Mouse (Mus musculus): Measurements from ENCODE around the gene Slfn3. TPM values are rescaled to one million over a fixed set of nuclear protein-coding genes. Genes with fewer than 3 reads are reported as not detected.
"Not testable (repeated sequence)": the region's sequence is repeated elsewhere in the genome, so short reads cannot be mapped to it uniquely, and the experiment has no call there.

The Slfn3 gene
- under 1 TPM in 3 of 4 experiments, not detected in 1; 0.24 to 0.43 (median 0.34) TPM for total RNA-seq (2022)

DNA sequence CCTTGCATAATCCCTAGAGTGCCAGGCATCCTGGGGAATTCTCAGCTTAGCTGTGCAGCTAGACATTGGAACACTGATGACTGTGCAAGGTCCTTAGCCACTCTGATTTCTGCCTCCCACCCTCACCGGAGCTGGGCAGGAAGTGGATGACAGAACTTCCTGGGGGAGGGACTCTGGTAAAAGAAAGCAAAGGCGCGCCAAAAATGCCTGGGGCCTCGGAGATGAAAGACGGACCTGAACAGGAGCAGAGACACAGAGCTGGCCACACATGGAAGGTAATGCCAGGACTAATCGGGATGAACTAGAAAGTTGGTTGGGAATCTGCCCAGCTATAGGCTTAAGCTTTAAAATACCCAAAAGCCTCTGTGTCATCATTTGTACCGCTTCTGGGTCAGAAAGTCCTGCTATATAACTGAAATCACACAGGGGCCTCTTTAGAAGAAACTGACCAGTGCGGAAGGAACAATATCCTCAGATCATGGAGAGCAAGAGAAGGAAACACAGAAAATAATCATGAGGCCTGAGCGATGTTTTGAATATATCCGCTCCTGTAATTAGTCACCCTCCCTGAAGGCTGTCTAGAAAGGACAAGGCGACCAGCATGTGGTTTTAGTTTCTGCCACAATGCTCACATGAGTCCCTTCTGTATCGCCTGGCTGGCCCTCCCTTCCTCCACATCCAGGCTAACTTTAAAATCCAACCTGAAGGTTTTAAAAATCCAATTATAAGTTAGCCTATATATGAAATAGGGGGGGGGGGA, at the start of gene Slfn3:
TSS of gene Slfn3 (plus strand) at position 197 of the 760 bp plus-strand sequence.
- no peak for DNase-seq (ENCODE audit: low spot score in 2 of 2)

DNA sequence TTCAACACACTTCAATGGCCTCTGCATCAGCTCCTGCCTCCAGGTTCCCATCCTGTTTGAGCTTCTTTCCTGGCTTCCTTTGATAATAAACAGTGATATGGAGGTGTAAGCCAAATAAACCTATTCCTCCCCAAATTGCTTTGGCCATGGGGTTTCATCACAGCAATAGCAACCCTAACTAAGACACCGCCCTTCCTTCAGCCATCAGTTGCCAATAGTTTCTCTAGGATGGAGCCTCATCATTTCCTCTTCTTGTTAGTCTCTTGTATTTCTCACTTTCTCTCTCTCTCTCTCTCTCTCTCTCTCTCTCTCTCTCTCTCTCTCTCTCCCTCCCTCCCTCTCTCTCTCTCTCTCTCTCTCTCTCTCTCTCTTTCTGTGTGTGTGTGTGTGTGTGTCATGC, 42.2 kb upstream of the Slfn3 start:
- not testable (repeated sequence) for DNase-seq (ENCODE audit: low spot score in 2 of 2)

DNA sequence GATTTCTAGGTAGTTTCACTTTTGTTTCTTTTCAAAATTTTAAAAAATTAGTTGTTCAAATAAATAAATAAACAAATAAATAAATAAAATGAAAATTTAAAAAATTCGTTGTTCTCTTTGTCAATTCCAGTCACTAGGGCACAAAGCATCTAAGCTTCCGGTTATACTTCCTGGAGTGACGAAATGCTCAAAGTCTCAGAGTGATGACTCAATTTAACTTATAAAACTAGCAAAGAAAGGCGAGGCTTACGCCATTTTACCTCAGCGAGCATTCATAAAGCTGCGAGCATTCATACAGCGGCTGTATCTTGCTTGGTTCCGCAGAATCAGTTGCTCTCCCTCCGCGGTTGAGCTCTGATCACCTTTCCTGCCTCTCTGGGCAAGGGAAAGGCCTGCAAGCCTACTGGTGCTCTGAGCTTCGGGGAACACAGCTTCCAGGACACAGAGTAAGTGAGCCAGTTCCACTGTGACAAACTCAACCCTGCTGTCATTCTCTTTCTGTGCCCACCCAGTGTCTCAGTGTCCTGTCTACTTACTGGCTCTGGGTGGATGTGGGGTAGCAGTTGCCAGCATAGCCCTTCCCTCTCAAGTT, 16.1 kb upstream of the Slfn3 start, which contains the start of gene Slfn4:
TSS of gene Slfn4 (plus strand) at position 239 of the 592 bp plus-strand sequence.
- no peak for DNase-seq (ENCODE audit: low spot score in 2 of 2)

DNA sequence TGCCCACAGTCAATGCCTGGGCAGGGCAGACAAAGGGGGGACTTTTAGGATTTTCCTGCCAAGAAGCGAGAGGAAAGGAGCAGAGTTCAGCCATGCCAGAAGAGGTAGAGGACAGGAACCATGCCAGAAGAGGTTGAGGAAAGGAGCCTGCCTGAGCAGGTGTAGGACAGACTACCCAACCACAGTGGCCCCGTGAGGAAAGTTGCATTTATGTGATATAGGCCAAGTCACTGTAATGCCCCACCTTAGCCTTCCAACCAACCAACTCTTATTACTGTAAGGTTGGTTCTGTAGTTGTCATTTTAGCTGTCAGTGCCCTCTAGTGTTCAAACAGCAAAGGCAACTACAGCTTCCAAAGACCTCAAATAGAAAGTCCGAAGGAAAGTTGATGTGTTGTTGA, 871 bp downstream of the Slfn3 start:
- DNase-seq (ENCODE audit: low spot score in 2 of 2) = no peak

DNA sequence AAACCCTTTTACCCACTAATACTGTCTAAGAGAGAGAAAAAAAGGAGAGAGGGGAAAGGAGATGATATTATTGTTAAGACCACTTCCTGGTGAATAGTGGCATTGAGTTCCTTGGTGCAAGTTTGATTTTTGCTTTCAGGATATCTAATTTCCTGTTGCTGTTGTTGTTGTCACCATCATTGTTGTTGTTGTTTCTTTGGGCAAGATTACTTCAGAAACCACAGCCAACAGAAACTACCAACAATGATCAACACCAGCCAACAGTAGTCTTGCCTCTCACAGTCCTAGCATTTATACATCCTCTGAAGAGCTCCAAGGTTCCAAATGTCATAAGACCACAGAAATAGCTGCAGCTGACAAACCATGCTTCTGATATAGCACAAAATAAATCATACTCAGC, 13.9 kb downstream of the Slfn3 start:
- no peak for DNase-seq (ENCODE audit: low spot score in 2 of 2)

DNA sequence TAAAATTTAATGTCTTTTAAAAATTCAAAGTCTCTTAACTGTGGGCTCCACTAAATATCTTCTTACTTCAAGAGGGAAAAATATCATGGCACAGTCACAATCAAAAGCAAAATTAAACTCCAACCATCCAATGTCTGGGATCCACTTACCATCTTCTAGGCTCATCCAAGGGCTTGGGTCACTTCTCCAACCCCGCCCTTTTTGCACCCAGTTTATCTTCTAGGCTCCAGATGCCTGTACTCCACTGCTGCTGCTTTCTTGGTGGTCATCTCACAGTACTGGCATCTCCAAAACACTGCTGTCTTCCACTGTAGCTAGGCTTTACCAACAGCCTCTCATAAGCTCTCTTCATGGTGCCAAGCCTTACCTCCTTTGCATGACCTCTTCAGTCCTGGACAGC, 25.0 kb downstream of the Slfn3 start:
- DNase-seq (ENCODE audit: low spot score in 2 of 2) = no peak

DNA sequence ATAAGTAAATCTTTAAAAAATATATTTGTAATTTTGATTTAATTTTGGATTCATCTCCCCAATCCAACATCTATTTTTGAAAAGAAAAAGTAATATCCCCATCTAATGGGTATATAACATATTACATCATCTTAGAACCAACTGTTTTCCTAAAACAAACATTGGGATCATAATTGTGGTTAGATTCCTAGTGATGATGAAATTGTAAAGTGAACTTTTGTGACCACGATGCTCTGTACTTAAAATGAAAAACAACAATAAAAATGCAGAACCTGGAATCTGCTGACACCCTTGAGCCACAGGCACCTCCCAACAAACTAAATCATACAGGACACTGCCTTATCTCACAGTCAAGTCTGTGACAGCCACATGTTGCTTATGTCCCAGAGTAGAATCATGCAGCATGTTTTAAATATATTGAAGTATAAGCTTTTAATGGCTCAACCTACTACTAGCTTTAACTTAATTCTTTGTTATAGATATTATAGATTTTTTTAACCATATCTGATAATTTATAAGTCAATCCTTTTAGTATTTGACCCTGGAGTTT, 30.3 kb downstream of the Slfn3 start:
- DNase-seq (ENCODE audit: low spot score in 2 of 2) = no peak

DNA sequence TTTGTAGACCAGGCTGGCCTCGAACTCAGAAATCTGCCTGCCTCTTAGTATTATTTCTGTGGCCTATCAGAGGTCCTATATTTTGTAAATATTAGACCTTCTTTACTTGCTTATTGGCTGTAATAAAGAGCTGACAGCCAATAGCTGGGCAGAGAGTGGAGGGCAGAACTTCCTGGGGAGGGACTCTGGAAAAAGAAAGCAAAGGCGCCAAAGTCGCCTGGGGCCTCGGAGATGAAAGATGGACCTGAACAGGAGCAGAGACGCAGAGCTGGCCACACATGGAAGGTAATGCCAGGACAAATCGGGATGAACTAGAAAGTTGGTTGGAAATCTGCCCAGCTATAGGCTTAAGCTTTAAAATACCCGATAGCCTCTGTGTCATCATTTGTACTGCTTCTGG, 32.2 kb downstream of the Slfn3 start:
- DNase-seq (ENCODE audit: low spot score in 2 of 2) = no peak

DNA sequence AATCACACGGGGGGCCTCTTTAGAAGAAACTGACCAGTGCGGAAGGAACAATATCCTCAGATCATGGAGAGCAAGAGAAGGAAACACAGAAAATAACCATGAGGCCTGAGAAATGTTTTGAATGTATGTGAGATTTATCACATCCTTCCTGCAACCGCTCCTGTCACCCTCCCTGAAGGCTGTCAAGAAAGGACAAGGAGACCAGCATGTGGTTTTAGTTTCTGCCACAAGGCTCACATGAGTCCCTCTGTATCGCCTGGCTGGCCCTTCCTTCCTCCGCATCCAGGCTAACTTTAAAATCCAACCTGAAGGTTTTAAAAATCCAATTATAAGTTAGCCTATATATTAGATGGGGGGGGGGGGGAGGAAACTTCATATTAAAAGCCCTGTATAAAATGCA, 32.7 kb downstream of the Slfn3 start:
- DNase-seq (ENCODE audit: low spot score in 2 of 2) = not testable (repeated sequence)

DNA sequence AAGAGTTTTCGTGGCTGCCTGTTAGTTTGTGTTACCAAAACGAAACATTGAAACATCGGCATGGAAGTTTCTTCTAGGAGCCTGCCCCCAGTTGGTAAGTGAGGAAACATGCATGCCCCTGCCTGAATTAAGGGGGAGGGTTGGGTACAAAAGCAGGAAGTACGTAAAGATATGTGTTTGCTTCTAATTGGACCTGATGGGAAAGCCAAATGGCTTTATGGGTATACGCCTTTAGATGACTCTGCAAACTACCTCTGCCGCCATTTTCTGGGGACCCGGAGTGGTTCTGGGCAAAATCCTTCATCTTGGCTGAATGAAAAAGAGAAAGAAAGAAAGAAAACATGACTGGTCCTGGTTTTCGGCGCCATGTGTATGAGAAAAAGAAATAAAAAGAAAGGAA, 33.1 kb downstream of the Slfn3 start:
- no peak for DNase-seq (ENCODE audit: low spot score in 2 of 2)

DNA sequence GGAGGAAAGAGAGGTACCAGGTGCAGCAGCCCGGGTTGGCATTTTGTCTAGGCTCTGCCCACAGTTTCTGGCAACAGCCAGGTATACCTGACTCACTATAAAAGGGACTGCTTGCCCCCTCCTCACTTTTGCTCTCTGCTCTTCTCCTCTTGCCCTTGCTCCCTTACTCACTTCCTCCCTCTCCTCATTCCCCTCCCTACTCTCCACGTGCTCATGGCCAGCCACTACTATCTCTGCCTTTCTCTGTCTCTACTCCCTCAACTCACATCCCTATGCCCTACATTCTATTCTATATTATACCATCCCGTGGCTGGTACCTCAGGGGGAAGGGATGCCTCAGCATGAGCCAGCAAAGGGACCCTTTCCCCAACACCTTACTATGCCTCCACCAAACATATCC, 33.6 kb downstream of the Slfn3 start:
- DNase-seq (ENCODE audit: low spot score in 2 of 2) = no peak

DNA sequence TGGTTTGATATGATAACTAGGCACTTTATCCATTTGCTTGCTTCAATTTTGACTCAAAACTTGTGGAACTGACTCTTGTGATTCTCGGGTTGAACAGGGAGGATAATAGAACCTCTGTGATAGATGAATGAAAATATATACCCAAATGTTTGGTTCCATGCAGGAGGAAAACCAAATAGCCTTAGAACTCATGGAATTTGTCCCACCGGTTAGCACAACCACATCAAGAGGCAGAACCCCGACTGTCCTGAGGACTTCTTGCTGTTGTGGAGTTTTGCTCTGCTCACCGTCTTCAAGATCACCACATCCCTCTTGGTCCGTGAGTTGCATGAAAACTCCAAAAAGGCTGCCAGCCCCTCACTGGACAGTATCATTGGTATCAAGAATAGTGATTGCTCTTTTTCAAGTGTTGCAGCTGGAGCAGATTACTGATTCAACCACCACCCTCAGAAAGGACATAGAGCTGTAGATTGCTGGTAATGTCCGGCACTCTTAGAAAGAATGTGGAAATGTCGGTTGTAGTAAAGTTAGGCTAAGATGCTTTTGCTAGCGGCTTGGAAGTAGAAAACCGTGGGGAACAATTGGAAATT, 34.3 kb downstream of the Slfn3 start:
- no peak for DNase-seq (ENCODE audit: low spot score in 2 of 2)

DNA sequence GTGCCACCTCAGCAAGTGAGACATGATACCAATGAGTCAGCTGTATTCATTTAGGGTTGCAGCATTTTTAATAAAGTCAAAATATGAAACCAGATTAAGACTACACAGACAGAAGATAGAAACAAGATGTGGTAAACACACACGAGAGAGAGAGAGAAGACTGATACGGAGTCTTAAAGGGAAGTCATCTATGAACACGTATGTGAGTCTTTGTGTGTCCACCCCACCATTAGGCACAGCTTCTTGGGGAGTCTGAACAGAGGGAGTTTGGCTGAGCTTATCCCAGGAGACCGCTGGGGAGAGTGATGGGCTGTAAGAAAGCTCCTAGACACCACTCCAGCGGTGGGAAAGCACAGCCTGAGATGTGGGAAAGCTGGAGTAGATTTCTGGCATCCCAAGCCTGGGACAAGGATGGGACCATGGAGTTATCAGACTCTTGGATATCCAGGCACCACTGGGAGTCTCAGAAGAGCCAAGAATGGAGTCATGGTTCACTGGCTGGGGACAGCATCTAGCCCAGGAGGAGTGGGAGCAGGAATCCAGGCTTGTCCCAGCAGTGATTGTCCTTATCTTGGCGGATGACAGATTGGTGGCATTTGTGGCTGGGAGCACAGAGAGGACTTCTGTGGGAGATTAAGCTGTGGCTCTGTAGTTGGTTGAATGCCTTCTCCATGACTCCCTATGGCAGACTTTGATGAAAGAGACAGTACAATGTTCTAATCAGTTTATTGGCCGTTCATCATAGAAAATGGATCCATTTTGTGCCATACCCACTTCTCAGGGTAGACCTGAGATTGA, 37.0 kb downstream of the Slfn3 start:
- no peak for DNase-seq (ENCODE audit: low spot score in 2 of 2)

DNA sequence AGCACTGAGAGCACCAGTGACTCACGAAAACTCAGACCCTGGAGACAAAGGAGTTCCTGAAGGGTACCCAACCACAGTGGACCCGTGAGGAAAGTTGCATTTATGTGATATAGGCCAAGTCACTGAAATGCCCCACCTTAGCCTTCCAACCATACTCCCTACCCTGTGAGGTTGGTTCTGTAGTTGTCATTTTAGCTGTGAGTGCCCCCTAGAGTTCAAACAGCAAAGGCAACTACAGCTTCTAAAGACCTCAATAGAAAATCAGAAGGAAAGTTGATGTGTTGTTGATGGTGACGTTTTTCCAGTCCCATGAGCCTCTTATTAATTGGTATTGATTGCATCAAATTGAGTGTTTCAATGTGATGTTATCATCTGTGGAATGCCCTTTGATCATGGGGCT, 39.8 kb downstream of the Slfn3 start:
- DNase-seq (ENCODE audit: low spot score in 2 of 2) = no peak

DNA sequence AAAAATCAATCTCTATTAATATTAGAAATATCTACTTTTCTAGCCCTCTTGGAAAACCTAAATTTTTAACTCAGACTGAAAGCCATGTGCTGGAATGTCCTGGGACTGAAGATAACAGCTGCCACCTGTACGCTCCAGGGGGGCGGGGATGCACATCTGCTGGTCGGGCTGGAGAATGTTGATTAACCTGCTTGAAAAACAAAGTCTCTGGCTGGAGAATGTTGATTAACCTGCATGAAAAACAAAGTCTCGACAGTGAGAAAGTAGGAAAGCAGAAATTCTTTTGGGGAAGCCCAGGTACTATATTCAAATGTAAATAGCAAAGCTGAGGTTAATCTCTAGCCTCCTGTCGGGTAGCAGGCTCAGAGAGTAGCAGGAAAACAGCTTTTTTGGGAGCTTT, 42.5 kb downstream of the Slfn3 start:
- DNase-seq (ENCODE audit: low spot score in 2 of 2) = not testable (repeated sequence)

DNA sequence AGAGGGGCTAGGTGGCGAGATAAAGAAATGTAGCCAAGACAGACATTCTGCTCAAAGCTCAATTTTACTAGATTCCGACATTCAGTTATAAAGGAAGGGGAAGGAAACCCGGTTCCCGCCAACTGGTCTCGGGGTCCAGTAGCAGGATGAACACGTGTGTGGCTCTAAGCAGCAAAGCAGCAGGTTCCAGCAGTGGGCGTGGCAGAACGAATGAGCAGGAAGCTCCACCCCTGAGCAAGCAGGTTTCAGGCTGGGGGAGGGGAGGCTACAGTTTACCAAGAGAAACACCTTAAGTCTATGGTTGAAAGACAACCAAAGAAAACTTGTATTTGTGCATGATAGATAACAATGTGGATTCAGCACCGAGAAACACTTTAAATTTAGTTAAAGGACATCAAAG, 46.3 kb downstream of the Slfn3 start:
- DNase-seq (ENCODE audit: low spot score in 2 of 2) = not testable (repeated sequence)

DNA sequence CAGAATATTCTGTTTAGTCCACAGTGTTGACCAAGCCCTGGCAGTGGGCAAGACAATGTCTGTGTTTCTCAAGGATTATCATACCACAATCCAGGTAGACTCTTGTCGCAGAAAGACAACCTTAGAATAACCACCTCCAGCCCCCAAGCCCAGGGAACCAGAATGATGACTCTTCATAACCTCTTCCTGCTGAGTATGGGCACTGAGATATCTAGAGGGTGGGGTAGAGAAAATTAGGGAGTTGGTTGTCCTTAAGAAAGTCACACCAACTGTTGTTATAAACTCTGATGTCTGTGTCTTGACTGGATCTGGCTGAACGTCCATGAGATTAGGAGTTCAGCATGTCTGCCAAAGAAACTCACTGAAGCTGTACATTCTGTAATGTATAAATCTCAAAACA, 47.3 kb downstream of the Slfn3 start:
- DNase-seq (ENCODE audit: low spot score in 2 of 2) = no peak

DNA sequence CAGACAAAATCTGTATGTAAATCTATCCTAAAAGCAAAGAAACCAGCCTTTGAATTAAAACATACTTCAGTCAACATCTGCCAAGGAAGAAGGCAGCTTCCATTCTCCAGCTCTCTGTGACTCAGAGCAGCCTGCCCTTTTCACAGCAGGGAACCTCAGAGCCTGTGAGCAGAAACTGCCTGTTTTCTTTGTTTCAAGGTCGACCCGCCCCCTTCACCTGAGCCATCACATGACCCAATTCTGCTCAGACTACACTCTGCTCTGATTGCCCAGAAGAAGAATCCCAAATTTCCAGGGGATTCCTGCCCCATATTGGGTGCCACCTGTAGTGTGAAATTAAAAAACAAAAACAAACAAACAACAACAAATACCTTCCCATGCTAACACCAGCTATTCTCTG, 48.7 kb downstream of the Slfn3 start:
- no peak for DNase-seq (ENCODE audit: low spot score in 2 of 2)

DNA sequence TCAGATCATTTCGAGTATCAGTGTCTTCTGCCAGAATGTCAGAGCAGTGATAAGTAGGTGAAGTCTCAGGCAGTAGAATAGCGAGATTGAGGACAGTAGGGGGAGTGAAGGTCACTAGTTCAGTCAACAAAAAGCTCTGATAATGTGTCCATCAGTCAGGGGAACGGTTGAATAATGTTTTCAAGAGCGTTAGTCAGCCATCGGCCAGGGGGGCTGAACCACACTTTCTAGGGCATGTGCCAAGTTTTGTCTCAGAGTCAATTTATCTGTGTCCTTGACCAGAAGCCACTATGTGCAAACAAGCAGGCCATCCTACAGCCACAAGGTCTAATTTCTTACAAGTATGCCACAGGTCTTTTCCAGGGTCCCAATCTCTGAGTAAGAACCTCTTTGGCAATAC, 66.1 kb downstream of the Slfn3 start:
- DNase-seq (ENCODE audit: low spot score in 2 of 2) = not testable (repeated sequence)

DNA sequence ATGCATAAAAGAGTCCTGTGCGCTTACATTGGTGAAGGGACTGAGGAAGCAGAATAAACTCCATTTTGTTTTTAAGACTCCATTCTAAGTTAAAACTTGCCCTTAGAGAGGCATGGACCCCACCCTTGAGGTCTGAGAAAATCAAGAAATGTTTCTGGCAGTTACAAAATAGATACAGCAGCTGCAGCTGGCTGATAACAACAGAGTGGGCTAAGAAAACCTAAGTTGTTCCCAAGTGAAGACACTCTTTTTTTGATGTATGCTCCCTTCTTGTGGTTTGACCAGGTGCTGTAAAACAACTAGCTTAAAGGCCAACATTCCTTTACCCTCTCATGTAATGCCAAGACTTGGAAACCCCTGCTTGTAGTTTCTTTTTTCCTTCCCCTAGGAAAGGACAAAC, 71.5 kb downstream of the Slfn3 start:
- no peak for DNase-seq (ENCODE audit: low spot score in 2 of 2)

DNA sequence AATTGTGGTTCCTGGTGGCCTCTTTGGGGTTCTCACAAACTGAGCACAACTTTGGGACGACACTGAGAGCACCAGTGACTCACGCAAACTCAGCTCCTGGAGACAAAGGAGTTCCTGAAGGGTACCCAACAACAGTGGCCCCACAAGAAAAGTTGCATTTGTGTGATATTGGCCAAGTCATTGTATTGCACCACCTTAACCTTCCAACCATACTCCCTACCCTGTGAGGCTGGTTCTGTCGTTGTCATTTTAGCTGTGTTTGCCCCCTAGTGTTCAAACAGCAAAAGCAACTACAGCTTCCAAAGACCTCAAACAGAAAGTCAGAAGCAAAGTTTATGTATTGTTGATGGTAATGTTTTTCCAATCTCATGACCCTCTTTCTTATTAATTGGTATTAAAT, 72.0 kb downstream of the Slfn3 start:
- DNase-seq (ENCODE audit: low spot score in 2 of 2) = no peak

All from gastrocnemius, adult 8-10 months (tissue).